Mouse (Mus musculus) thymus, postnatal 25 days (tissue): ENCODE data around the gene Adcy10.

Source experiments
- DNase-seq: peaks from one replicate; pipeline ENCODE4 v3.0.0; 2022

Adcy10 gene

DNA sequence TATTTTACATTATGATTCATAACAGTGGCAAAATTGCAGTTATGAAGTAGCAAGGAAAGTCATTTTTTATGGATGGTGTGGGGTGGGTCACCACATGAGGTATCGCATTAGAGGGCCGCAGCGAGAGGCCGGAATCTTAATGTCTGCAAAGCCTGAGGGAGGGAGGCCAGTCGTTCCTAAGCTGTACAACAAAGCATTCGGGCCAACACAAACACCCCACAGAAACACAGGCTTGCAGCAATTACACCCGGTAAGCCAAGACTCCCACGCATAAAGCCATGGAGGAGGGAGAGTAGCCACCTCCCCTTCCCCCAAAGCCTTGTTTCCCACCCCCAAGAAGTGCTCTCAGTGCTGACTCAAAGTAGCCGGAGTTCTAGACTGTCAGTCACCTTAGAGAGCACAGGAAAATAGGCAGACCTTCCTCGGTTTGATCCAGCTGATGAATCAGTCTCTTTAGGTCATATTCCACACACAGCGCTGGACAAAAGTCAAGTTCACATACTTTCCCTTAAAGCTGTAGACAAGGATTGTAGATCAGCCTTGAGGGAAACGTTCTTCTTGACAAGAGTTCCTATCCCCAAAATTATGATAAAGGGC is 51.2 kb downstream of the Adcy10 start:
- no peak for DNase-seq

- DNase-seq: no peak
These were observed 52.3 kb downstream of the Adcy10 start for GRCm38 (mm10) chr1:165537241-165537807.

- DNase-seq: no peak
These were observed 71.7 kb downstream of the Adcy10 start for GRCm38 (mm10) chr1:165556711-165557110.

DNA sequence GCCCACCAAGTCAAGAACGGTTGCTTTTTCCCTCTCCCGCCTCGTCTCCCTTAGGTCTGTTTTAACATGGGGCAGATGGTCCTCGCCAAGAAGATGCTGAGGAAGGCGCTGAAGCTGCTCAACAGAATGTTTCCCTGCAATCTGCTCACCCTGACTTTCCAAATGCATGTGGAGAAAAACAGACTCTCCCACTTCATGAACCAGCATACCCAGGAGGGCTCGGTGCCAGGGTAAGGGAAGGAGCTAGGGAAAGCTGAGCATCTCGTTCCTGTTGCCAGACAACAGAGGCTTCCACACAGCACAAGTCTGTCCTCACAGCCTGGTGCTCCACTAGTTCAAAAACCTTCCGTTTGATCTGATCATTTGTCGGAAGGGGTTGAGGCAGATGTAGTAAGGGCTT is 74.1 kb downstream of the Adcy10 start:
- DNase-seq: no peak

DNA sequence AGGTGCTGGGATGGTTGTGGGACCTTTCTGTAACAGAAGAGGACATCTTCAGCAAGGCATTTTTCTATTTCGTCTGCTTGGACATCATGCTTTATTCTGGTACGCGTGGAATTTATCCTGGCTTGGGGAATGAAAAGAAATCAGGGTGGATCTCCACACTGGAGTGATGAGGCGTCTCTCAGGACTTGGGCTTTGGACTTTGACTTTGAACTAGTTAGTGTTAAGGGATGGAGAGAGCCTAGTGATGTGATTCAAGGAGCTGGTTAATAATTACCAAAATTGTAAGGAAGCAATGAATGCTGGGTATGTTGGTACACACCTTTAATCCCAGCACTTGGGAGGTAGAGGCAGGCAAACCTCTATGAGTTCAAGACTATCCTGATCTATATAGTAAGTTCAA is 80.3 kb downstream of the Adcy10 start:
- DNase-seq: no peak

DNA sequence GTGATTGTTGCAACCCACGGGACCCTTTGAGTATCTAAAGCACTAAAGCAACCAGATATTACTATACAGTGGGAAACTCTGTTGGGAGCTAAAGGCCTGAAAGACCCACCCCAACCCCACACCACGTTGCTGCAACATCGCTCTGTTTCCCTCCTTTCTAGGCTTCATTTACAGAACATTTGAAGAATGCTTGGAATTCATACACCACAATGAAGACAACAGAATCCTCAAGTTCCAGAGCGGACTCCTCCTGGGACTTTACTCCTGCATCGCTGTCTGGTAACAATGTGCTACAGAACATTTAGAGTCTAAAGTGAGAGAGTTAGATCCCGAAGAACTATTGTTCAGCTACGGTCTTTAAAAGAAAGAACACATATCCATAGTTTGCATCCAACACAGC is 82.5 kb downstream of the Adcy10 start:
- DNase-seq: no peak

- DNase-seq: no peak
These were observed 91.0 kb downstream of the Adcy10 start for GRCm38 (mm10) chr1:165576005-165576404.

DNA sequence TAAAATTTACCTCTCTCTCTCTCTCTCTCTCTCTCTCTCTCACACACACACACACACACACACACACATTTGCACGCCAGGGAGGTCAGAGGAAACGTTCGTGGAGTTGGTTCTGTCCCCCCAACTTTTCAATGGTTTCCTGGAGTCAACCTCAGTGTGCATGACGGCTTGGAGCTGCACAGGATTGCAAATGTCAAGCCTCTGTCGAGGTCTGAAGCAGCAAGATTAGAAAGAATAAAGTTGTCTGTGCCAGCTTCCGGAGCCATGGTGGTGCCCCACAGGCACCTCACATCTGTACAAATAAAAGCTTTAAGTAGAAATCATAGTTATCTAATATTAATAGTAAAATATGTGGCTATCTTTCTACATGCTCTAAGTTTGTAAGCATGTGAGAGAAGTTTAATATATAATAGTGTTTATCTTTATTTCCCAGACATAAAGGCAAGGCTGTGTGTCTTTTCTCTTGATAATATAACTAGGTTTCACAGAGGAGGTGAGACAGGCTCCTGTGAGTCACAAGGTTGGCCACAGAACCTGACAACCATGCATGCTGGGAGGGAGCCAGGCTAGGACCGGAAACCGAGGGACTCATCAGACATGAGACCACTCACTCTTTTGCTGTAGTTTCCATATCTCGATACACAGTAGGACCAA is 91.6 kb downstream of the Adcy10 start:
- DNase-seq: no peak

GRCm38 (mm10) chr1:165579332-165579731 is 94.3 kb downstream of the Adcy10 start:
- DNase-seq: no peak

- DNase-seq: no peak
These were observed 96.3 kb downstream of the Adcy10 start for GRCm38 (mm10) chr1:165581255-165581654.

DNA sequence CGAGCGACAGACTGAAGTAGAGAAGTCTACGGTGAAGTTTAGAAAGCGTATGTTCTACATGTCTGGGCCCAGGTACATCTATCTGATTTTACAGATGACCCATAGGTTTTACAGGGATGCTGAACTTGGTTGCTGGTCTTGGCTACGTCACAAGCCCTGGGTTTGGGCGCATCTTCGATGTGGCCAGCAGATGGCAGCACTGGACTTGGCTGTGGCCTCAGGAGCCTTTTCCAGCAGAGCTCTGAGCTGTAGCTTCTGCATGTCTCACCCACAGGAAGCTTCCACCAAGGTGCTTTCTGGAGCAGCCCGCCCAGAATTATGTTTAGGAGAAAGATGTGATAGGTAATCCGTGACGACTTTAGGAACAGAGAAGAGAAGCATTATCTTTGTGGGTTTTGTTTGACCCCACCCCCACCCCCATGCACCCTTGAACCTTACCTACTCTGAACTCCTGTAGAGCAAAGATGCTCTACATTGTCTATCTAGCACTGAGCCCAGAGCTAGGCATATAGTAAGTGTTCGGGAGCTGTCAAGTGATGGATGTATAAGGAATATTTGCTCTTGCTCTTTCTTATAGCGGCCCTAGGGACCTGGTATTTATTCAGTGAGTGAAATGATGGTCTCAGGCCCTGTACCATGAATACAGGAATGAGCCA is 98.7 kb downstream of the Adcy10 start:
- peak; percentile 85 for DNase-seq

DNA sequence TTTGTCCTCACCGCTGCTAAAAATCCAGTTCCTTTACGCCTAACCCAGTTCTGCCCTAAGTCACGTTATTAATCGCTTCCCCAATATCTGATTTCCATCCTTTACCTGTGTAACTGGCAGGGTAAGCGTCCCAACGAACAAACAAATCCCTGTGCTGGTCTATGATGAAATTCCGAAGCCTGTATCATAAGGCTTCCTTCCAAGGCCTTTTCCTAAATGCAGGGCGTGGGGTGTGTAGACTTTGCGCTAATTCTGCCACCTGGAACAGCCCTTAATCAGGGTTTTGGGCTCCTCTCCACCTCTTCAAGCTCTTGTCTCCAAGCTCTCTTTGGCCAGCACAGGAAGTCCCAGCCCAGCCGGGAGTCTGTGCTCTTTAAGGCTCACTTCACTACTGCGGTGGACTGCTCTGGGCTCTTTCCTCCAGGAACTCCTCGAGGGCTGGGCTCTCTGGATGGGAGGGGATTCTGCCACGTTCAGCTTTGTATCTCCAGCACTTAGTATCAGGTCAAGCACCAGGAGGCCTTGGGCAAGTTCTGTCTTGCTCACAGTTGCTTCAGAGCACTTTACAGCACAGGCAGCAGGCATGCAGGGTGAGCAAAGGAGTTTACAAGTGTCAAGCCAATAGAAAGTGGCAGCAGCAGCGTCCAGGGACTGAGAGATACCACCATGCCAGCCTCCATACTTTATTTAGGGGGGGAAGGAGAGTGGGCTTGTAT is 100.6 kb downstream of the Adcy10 start:
- no peak for DNase-seq

DNA sequence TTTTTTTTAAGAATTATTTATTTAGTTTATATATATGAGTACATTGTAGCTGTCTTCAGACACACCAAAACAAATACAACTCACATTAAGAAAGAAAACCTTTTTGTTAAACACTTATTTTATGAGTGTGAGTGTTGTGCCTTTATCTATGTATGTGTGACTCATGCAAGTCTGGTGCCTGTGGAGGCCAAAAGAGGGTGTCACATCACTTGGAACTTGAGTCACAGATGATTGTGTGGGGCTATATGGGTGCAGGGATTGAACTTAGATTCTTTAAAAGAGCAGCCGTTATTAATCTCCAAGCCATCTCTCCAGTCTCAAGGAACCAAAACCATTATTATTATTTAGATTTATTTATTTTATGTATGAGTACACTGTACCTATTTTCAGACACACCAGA is 101.4 kb downstream of the Adcy10 start:
- DNase-seq: no peak

GRCm38 (mm10) chr1:165587845-165588244 is 102.9 kb downstream of the Adcy10 start:
- no peak for DNase-seq

DNA sequence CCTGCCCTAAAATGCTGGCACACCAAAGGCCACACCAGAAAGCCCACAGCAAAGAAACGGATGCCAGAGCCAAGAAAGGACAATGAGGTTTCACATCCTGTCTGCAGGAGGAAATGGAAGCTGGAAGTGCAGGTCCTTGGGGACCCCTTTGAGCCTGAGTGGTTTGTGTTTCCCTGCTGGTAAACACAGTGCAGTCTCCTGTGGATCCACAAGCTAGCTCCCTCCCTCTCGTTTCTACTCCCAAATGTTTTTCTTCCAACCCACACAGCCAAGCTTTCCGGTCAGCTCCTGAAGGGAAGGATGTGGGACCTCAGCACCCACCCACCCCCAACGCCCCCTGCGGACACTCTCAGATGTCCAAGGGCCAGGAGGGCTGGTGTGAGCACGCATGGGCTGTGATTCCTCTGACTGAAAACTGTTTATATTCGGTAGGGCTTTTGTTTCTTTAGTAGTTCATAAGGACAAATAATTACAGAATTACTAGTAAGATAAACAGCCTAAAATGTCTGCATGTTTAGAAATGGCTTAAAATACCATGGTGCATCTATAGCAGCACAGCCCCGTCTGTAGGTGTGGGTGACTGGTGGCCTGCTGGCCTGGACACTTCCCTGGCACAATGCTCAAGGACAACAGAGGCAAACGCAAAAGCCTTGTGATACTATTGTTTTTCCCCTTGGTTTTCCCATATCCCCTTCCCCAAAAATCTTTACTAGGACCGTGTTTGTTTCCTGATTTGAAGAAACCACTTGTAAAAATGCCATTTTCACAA is 104.5 kb downstream of the Adcy10 start:
- no peak for DNase-seq

DNA sequence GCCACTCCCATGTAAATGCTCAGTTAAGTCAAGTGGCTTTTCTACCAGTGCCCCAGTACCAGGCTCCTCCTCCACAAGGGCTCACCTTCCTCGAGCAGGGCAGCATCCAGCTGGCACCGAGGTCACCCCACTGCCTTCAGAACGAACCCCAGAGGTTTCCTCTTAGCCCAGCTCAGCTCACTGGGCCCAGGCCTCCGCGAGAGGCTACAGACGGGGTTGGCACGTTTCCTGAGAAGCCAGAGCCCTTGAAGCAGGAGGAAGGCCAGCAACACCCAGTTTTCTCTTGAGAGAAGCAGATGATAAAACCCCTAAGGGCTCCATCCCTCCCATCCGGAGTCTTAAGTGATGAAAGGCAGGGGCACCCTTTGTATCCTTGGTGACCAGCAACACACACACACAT is 105.8 kb downstream of the Adcy10 start:
- DNase-seq: no peak

GRCm38 (mm10) chr1:165592295-165593082 is 107.5 kb downstream of the Adcy10 start:
- DNase-seq: no peak

DNA sequence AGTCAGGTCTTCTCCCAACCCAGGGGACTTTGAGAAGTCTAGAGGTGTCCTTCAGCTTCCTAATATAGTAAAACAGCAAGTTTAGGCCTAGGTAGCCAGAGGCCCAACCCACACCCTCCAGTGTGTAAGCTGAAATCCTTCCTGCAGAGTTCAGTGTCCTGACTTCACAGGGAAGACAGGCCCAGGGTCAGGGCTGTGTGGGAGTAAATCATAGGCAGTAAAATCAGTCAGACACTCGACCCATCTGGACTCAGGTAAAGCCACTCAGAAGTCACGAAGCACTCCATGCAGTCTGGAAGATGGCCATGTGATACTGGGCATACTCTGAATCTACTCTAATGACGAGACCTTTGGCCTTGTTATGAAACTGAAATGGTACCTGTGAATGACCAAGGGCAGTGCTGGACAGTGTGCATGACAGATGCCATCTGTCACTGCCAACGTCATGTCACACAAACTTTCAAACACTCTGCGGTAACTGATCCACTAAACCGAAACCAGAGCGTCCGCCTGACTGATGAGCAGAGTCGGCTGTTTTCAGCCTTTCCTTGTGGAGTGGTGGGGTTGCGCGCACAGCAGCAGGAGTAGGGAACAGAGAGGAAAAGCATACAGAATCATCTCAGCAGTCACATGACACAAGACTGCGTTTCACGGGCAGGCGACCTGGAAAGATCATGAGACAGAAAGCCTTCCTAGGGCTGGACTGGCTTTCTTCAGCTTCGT is 109.9 kb downstream of the Adcy10 start:
- DNase-seq: no peak

GRCm38 (mm10) chr1:165601775-165602280 is 116.8 kb downstream of the Adcy10 start:
- DNase-seq: no peak

DNA sequence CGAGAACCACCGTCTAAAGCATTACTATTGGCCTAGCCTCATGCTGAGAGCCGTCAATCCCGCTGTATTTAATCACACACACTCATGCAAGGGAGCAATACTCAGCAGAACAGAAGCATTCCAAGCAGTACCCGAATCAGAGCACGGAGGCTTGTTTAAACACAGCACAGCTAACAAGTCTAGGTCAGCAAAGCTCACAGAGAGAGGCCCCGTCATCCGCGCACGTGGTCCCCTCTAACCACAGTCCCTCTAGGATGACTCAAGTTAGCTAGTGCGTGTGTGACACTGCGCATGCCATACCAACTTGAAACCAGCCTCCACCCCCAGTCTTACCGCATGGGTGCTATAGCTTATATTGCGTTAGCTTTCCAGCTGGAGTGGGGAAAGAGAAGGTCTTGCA is 118.2 kb downstream of the Adcy10 start:
- no peak for DNase-seq

GRCm38 (mm10) chr1:165604203-165604602 is 119.2 kb downstream of the Adcy10 start:
- no peak for DNase-seq
